Mouse (Mus musculus): ENCODE results near the gene Sh3pxd2a.
"Not testable (repeated sequence)": the region's sequence is repeated elsewhere in the genome, so short reads cannot be mapped to it uniquely, and the experiment has no call there.

Sh3pxd2a gene

DNA sequence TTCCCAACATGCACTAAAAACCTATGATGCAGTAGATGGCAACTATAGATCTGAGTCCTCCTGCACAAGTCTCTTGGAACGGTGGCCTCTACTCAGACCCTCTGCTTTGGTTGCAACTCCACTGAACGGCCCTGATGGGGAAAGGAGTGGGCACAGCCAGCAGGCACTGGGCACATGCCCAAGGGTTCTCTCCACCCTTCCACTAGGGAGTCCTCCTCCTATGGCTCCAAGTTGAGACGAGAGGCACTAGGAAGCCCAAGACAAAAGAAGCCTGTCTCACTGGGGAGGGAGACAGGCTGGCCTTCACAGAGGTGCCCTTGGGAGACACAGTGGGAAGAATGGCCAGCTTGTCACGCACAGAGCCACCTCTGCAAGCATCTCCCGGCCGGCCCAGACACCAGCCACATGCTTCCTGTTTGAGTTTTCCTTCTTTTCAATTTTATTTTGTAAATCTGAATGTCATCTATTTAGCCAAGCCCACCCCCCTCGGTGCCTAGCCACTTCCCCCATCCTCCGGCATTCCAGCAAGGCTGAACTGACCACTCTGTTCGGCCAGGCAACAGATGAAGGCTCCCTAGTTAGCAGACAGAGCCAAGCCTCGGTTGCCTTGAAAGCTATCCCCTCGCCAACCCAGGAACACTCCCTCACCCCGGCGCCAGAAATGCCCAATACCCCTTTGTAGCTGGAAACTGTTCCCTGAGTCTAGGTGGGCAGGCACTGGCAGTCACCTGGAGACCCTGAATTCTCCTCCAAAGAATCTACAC is 49.9 kb downstream of the Sh3pxd2a start:
- CTCF ChIA-PET = interaction anchor here (0.9 kb wide), 1 partner anchor 51 kb away, joined by 3 read pairs; no protein-coding TSS in a partner anchor

DNA sequence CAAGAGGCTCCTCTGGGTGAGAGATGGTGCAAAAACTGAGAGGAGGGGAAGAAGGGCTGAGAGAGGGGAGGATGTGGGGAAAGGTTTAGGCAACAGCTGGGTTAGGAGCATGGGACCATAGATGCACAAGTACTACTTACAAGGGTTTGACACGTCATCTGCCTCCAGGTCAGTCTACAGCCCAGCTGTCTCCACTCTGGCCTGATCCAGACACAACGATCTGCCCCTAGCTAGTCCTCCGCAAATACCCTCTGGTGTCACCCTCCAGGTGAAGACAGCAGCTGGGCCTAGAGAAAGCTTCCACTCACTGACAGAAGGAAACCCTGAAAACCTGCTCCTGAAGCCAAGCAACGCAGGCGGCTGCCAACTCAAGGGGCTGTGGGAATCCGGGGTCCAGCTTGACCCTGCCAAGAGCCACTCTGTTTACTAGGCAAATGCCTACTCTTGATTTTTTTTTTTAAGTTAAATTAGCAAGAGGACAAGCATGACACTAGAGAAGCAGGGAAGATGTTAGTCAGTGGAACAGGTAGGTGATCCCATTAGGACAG is 50.7 kb downstream of the Sh3pxd2a start:
- CTCF ChIA-PET = no interaction called here

DNA sequence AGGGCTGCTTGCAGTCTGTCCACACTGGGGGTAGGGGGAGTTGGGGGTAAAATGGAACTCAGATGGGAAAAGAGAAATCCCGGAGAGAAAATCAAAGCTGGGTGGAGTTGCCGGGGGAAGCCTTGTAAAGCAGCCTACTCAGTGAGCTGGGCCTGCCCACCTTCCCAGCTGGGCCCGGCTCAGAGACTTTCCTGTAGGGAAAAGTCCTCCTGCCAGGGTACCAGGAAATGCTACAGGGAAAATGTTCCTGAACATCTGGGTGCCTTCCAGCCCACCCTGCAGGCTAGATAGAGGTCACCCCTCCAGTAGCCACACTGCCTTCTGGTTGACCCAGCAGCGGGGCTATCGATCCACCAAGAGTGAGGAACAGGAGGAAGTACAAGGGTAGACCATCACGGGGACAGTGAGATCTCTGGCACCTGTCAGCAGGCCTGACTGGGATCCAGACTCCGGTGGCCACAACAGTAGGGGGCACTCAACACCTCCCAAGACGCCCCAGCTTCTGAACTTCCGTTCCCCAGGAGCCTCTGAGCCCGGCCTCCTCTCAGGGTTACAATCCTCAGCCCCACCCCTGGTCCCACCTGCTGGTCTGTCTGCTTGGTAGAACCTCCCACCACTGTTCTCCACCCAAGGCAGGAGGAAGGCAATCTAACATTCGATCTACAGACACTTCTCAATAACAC is 51.5 kb downstream of the Sh3pxd2a start:
- CTCF ChIA-PET = no interaction called here

DNA sequence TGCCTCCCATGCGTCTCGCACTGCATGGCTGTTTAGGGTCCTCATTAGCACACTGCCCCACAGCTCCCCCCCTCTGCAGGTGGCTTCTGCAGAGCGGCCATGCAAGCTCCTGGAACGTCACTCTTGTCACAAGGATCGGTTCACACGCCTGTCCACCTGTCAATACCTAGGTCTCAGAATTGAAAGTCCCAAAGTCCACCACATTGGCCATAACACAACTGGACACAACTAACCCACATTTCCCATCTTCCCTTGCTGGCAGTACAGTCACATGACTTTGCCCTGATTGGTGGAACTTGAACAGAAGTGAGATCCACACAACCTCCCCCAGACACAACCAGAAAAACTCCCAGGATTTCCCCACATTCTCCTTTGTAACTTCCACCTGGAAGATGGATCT is 53.9 kb downstream of the Sh3pxd2a start:
- CTCF ChIA-PET = no interaction called here

DNA sequence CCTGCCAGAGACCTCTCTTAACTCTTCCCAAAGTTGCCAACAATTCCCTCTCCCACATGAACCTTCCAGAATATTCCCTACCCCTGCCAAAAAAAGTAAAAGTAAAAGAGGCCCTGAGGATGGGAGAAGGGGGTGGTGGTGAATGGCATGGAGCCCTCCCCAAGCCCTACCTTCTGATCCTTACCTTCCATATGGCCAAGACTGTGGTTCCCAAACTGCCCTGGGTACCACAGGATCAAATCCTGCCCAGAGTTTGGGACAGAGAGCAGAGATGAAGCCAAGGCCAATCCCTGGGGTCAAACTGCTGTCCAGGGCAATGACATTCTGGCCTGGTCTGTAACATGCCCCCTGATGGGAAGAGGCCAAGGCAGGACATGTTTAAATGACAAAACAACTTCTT is 55.1 kb downstream of the Sh3pxd2a start:
- CTCF ChIA-PET = no interaction called here

DNA sequence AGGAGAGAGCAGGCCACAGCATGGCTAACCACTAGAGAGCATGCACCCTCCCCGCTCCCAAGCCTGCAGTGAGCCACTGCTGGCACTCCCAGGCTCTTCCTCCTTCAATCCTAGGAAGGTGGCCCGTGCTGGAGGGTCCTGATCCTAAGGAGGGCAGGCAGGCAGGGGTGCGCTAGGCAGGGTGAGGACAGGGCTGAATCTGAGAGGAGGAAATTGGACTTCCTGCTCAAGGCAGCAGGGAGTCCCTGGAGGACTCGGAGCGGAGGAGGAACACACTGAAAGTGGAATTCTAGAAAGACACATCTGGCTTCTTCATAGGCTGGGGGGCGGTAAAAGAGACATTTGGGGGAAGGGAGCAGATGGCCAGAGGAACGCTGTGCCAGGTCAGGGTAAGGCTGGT is 55.5 kb downstream of the Sh3pxd2a start:
- CTCF ChIA-PET = interaction anchor here (0.8 kb wide), 1 partner anchor 54 kb away, joined by 3 read pairs; no protein-coding TSS in a partner anchor

DNA sequence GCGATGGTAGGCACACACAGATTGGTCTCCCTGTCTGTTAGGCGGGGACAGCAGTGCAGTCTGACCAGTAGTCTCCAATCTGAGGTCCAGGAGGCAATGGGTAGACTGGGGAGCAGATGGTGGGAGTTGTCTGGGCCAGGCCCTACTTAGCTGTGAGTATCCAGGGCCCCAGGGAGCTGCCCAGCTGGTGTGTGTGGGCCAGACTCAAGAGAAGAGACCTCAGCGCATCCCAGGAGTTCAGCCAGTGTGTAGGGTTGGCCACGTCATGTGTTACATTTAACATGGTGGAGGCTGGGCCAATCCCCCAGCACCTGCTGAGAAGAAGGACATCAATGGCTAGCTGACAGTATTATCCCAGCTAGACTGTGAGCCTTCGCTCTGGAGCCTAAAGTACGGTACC is 56.9 kb downstream of the Sh3pxd2a start:
- CTCF ChIA-PET = no interaction called here

DNA sequence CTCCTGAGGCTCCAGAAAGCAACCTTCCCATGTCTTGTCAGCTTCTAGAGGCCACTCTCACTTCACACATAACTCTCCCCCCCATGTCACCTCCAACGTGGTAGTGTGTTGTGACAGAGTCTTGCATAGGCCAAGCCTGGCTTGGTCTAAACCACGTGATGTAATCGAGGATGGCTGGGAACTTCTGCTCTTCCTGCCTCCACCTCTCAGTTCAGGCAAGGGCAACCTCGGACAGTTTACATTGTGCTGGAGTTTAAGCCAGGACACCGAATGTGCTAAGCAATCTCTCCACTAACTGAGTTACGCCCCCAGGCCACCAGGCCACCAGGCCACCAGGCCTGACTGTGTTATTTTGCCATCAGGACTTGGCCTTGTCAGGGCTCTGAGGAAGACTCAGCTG is 57.7 kb downstream of the Sh3pxd2a start:
- CTCF ChIA-PET = no interaction called here

DNA sequence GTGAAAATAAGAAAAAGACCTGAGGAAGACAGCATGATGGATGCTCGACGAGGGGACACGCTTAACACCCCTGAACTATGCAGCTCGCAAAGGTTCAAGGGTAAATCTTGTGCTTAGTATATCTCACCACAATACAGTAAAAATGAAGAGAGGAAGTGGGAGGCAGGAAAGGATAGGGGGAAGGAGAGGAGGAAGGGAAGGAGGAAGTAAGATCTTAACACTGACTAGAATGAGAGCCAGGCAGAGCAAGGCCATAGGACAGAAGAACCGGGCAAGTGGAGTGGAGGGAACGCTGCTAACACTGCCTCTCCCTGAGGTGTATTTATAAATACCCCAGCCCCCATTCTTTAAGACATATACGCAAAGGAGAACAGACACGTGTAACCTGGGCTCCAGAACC is 58.7 kb downstream of the Sh3pxd2a start:
- CTCF ChIA-PET = no interaction called here

DNA sequence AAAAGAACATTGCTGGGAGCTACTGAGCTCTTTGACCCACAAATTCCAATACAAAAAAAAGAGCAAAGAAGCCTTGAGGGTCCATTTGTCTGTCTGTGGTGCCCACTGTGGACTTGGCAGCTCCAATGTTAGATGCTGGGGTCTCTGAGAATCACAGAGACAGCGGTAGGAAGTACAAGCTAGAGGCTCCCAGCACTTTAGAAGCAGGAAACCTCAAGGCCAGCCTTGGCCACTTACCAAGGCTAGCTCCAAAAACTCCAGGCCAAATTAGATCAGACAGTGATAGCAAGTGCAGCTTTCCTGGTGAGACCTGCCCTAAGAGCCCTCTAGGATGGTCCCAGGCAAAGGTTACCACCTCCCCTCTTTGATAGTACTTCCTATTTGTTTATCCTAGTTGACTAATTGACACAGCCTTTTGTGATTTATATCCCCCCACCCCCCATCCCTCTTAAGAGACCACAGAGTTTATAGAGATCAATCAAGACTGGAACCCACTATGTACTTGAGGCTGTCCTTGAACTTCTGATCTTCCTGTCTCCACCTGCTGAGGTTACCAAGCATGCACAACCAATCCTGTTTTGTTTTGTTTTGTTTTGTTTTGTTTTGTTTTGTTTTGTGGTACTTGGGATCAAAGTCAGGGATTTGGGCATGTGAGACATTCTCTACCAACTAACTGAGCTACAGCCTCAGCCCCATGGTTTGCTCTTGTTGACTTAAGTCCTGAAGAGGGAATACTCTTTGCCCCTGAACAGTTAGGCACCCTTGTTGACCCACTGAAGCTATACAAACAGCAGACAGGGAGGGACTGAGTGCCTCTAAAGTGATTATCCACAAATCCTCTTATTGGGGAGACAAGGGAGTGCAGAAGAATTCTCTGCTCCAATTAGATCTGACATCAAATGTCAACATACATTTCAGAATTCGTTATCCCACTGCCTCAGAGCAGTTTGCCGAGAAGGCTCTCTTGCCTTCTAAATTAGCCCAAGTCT is 60.5 kb downstream of the Sh3pxd2a start:
- CTCF ChIA-PET = no interaction called here

DNA sequence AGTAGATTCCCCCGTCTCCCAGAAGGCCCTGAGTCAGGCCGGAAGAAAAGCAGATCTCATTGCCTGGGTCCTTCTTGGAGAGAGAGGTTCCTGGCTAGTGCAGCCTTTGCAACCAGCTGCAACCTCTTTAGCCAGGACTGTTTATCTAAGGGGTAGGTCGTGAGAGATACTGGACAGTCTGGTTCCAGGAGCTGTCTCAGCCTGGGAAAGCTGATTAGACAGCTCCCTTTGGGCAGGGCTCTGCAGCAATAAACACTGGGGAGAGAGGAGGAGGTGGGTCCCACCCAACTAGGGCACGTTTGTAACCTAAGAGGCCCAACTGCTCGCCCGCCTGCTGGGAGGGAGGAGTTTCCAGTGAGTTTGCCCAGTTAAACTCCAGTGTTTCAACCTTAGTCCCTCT is 61.2 kb downstream of the Sh3pxd2a start:
- CTCF ChIA-PET = no interaction called here

DNA sequence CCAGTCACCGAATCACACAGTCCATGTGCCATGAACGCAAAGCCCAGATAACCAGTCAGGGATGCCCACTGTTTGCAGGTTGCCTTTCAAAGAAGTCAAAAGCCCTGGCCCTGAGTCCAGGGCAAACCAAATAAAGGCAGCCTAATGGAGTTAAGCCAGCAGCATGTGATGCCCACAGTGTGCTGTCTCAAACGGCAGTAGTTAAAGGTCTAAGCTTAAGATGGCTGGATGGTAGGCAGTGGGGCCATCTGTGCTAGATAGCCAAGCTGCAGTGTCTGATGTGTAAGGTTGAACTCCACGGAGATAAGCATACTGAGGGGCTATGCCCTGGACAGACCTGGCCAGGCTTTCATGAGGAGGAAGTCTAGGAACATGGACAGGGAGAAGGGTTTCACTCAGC is 61.7 kb downstream of the Sh3pxd2a start:
- CTCF ChIA-PET = no interaction called here

DNA sequence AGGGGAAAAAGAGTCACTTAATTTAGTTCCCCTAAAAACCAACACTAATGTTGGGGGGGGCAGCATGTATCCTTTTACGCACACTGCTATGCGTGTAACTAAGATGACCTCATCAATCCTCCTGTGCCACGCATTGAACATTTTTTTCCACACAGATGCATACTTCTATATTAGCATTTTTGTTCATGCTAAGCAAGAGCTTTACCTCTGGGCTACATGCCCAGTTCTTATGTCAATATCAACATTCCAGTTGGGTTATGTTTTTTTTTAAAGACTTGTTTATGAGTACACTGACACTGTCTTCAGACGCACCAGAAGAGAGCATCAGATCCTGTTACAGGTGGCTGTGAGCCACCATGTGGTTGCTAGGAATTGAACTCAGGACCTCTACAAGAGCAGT is 64.5 kb downstream of the Sh3pxd2a start:
- CTCF ChIA-PET = no interaction called here

DNA sequence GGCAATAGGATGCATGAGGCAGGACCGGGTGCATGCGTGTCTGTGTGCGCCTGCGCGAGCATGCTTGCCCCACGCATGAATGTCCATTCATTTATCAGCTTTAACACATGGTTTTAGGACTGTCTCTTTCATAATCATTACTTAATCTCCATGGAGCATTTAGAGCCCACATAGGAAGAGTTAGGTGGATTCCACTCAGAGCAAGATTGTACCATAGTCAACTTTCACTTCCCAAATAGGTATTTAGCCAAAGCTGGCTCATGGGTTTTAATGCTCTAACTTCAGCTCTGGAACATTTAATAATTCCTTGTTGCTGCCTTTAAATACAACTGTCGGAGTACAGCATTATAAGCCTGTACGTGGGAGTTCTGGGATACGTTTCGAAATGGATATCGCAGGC is 65.2 kb downstream of the Sh3pxd2a start:
- CTCF ChIA-PET = no interaction called here

DNA sequence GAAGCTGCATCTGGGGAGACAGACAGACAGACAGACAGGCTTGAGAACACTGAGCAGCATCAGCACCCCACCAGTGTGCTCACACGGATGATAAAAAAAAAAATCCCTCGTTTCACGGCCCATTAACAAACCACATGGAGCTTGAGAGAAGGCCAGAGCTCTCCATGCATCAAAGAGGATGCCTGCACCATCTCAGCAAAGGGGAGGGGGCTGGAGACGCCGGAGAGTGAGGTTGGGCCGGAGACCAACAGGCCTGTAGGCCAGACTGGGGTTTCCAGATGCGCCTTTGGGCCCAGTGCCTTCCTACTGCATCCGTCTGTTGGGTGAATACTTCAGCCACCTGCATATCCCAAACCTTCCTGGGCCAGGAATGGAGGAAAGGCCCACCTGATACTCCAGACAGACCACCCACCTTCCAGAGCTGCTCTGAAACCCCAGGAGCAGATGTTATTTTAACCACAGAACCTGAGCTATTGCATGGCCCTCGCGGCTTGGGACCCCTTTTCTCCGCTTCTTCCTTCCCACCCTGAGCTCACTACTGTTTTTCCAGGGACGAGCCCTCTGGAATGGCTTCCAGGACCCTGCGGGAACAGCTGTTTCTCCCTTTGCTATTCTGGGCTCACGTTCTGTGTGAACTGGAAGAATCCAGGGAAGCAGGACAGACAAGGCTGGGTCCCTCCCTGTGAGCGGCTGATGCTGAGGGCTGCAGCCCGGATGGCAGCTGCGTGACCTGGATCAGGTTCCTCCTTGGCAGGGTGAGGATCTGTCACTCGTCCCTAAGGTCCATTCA is 66.1 kb downstream of the Sh3pxd2a start:
- CTCF ChIA-PET = interaction anchor here (0.5 kb wide), 1 partner anchor 17 kb away, joined by 3 read pairs; no protein-coding TSS in a partner anchor

DNA sequence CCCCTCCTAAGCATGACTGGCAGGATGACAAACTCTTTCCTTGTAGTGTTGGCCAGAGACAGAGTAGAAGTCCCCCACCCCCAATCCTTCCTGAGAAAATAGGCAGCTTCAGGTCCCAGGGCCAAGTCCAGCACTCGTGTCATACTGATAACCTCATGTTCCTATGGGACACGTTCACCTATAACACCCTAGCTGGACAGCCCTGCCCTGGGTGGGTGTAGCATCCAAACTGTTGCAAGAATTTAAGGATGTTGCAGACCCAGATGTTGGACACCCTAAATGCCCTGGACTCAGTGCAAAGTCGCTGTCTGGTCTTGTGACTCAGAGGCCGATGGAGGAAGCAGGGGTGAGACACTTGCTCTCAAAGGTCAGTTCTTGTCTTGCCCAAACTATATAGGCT is 68.9 kb downstream of the Sh3pxd2a start:
- CTCF ChIA-PET = no interaction called here

DNA sequence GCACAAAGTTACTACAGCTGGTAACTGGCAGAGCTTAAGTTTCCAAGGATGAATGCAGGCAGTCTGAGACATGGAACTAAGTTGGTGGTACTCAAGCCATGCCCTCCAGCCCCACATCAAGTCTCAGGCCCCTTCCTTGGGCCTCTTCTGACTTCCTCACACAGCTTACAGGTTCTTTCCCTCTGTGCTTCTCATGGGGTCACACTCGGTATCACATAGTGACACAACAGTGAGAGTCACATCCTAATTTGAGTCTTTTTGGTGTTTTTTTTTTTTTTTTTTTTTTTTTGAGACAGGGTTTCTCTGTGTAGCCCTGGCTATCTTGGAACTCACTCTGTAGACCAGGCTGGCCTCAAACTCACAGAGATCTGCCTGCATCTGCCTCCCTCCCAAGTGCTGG is 69.4 kb downstream of the Sh3pxd2a start:
- CTCF ChIA-PET = not testable (repeated sequence)

DNA sequence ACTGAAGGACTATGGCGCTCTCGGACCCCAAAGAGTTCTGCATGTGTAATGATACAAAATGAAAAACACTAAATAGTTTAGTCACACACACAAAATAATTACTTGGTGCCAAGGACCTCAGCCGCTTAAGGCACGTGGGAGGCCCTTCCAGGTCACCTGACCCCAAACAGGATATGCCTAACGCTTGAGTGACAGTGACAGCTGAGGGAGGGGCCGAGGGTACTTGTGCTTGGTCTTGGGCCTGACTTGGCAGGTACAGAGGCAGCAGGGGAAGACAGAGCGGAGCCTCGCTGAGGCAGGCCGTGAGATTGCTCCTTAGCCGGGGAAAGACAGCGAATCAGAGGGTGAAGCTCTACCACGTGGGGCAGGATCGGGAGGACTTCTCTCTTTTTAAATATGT is 73.3 kb downstream of the Sh3pxd2a start:
- CTCF ChIA-PET = no interaction called here

DNA sequence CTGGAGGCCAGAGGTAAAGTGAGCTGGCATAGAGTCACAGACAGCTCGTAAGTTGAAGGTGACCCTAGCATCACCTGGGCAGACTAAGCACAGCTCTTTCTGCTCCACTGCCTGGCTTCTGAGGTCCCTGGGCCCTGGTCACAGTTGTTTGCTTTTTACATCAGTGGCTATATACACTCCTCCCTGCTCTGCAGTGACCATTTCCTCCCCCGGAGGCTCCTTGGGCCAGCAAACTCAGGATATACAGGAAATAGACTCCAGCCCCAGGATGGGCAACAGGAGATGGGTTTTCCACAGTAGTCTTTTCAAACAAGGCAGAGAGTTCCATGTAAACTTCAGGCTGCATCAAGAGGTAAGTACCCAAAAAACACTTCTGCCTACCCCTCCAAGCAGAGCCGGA is 76.3 kb downstream of the Sh3pxd2a start:
- CTCF ChIA-PET = no interaction called here

DNA sequence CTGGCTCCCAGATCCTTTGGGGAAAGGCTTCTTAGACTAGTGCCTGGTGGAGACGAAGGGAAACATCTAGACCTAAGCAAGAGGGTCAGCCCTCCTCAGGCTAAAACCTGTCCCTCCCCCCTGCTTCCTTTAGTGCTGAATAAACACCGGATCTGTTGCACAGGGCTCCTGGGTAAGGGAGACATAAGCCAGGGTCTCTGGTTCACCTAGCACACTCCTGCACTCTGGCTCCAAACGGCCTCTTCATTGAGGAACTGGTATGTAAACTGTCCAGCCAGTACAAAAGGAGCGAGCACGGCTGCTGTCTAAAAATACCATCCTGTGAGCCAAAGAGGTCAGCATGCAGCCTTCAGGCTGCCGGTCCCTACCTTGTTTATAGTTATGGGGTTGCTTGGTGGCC is 76.8 kb downstream of the Sh3pxd2a start:
- CTCF ChIA-PET = no interaction called here

DNA sequence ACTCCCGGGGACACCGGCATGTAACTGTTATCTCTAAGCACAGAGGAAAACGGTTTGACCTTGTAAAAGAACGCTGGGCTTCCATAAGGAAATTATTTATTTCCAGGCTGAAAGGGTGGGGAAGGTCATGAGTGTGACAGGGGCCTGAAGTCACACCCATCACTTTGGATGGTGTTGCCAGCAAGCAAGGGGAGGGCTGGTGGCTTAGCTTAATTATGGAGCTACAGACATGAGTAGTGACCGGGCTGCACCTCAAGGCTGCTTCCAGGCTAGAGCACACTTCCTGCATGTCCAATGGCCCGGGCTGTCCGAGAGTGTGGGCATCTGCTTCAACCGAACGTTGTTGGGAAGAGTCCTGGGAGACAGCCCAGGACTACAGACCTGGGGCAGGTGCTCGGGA is 78.2 kb downstream of the Sh3pxd2a start:
- CTCF ChIA-PET = interaction anchor here (0.6 kb wide), 1 partner anchor 114 kb away, joined by 3 read pairs; no protein-coding TSS in a partner anchor

All from spleen, embryonic (tissue).